Mouse (Mus musculus): ENCODE data around the gene Ndufb7.
A peak's percentile ranks its signal among the peaks of the same experiment; 100 is the strongest.

Gene Ndufb7

GRCm38 (mm10) chr8:83608398-83608829, 41.9 kb downstream of the Ndufb7 start:
- peak; percentile 85 to 89 for DNase-seq

- no peak for DNase-seq
Observed at GRCm38 (mm10) chr8:83609086-83609485, 42.6 kb downstream of the Ndufb7 start.

DNA sequence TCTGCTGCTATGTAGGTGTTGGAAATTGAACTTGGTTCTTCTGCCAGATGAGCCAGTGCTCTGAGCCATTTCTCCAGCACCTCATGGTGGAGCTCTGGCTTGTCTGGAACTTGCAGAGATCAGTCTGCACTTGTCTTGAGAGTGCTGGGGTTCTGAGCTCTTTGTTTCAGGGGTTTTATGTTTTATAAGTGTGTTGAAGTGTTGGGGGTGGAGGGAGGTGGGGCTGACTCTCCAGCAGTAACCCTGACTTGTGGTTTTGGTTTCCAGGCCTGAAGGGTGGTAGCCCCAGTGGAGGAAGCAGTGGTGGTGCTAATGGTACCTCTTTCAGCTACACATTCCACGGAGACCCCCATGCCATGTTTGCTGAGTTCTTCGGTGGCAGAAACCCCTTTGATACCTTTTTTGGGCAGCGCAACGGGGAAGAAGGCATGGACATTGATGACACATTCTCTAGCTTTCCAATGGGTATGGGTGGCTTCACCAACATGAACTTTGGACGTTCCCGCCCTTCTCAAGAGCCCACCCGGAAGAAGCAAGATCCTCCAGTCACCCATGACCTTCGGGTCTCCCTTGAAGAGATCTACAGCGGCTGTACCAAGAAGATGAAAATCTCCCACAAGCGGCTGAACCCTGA, 43.2 kb downstream of the Ndufb7 start:
- peak in 1 of 2 experiments; percentile 42 for DNase-seq

GRCm38 (mm10) chr8:83611921-83612320, 45.5 kb downstream of the Ndufb7 start:
- DNase-seq, result peak; percentile 71 to 84

GRCm38 (mm10) chr8:83613695-83614094, 47.2 kb downstream of the Ndufb7 start:
- DNase-seq, result no peak

DNA sequence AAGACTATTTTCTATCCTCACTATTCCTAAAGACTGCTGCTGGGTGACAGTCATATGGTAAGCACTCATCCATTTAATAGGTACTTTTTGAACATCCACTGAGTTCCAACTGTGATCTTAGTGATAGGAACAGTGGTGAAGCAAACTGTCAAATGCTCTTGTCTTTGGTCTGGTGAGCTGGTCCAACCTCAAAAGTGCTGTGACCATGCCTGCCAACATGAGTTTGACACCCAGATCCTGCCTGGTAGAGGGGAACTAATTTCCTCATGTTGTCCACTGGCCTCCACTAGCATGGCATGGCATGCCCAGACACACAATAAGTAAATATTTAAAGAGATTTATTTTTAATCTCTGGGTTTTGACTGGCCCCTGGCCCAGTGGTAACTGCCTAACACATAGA, 50.2 kb downstream of the Ndufb7 start:
- DNase-seq, result no peak

DNA sequence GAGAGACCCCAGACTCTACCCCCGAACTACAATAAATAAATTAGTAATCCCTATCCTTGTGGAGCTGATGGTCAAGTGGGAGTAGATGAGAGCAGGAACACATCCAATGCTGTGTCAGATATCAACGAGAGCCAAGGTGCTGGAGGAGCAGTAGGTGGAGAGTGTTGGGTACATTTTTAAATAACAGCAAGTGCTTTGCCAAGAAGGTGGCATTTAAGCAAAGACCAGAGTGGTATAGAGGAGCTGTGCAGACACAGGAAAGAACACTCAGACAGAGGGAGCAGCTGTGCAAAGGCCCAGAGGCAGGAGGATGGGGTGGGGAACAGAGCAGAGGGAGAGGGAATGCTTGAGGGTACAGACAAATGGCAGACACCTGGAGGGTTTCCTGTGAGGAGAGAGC, 50.6 kb downstream of the Ndufb7 start:
- DNase-seq, result no peak

DNA sequence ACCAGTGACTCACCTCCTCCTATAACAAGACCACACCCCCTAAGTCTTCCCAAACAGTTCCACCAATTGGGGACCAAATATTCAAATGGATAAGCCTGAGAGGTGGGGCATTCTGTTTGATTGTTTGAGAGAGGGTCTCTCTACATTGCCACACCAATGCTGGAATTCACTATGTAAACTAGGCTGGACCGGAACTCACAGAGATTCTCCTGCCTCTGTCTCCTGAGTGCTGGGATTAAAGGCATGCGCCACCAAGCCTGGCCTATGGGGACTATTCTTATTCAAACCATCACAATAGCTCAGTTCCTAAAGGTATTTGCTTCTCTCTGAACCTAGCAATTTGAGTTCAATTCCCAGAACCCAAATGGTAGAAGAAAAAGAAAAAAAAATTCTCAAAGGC, 52.1 kb downstream of the Ndufb7 start:
- DNase-seq, result no peak

- DNase-seq, result peak in 1 of 2 experiments; percentile 64
Observed at GRCm38 (mm10) chr8:83619568-83620285, 53.3 kb downstream of the Ndufb7 start.

Data from thymus, postnatal 36 days (tissue).